Mouse (Mus musculus) liver, embryonic 12.5 days (tissue): ENCODE results near the gene Amer2. TPM values are rescaled to one million over a fixed set of nuclear protein-coding genes. Genes with fewer than 3 reads are reported as not detected.

Source experiments
- ATAC-seq: fragments of 200-750 bp; cut with Nextera tagmentation; 2 replicates; pipeline ENCODE4 v1.8.0; 2017; ENCODE audit warnings: moderate number of reproducible peaks, mild to moderate bottlenecking, moderate library complexity
- H3K27ac ChIP-seq: fragments of 300-500 bp; sonication (generic); 2 replicates; pipeline ENCODE4 v1.5.1; 2016; ENCODE audit warnings: mild to moderate bottlenecking
- H3K27me3 ChIP-seq: fragments of 300-500 bp; sonication (generic); replicated peaks from 2 replicates; pipeline ENCODE4 v1.6.1; 2016; ENCODE audit warnings: mild to moderate bottlenecking, moderate library complexity
- H3K36me3 ChIP-seq: fragments of 300-500 bp; sonication (generic); 2 replicates; pipeline ENCODE4 v1.6.1; 2016; ENCODE audit warnings: mild to moderate bottlenecking, moderate library complexity
- H3K4me1 ChIP-seq: fragments of 300-500 bp; sonication (generic); 2 replicates; pipeline ENCODE4 v1.6.1; 2016
- H3K4me2 ChIP-seq: fragments of 300-500 bp; sonication (generic); 2 replicates; pipeline ENCODE4 v1.6.1; 2016; ENCODE audit warnings: mild to moderate bottlenecking, moderate library complexity
- H3K4me3 ChIP-seq: fragments of 300-500 bp; sonication (generic); 2 replicates; pipeline ENCODE4 v1.5.1; 2016; ENCODE audit warnings: mild to moderate bottlenecking, moderate library complexity
- H3K9ac ChIP-seq: fragments of 300-500 bp; sonication (generic); 2 replicates; pipeline ENCODE4 v1.6.1; 2016; ENCODE audit warnings: mild to moderate bottlenecking, moderate library complexity
- H3K9me3 ChIP-seq: fragments of 300-500 bp; sonication (generic); replicated peaks from 2 replicates; pipeline ENCODE4 v1.6.1; 2016; ENCODE audit warnings: mild to moderate bottlenecking, moderate library complexity
- WGBS: fragments of 180-500 bp; shearing (Covaris S2); methylation state at CpG from one replicate; pipeline ENCODE4 v1.1.7; 2016; ENCODE audit not compliant: insufficient replicate concordance; 5-methylcytosine and 5-hydroxymethylcytosine counted together
- polyA plus RNA-seq: library from polyadenylated mRNA; unstranded; fragments of >200 nt; fragmentation: Nextera tagmentation; extraction: Ambion mirVana; gene quantifications from 2 replicates; pipeline ENCODE4 v1.2.1, GENCODE M21; 2016

Gene Amer2
- polyA plus RNA-seq, 1 experiment from 2014 or later, result 0.49 TPM

DNA sequence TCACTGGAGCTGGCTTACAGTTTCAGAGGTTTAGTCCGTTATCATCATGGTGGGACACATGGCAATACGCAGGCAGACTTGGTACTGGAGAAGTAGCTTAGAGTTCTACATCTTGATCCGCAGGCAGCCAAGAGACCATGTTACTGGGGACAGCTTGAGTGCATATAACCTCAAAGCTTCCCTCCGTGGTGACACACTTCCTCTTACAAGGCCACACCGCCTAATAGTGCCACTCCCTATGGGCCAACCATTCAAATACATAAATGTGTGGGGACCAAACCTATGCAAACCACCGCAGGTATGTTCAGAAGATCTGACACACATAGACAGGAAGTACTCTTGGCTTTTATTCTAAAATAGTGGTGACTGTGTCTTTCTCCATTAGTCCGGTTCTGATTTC is 52.5 kb downstream of the Amer2 start:
- no peak overlapping the region for H3K4me2 ChIP-seq
- no peaks in the 10 kb centered on the region for H3K36me3 ChIP-seq
- H3K27ac ChIP-seq, result no peak overlapping the region
- H3K4me1 ChIP-seq, result no peaks in the 10 kb centered on the region
- no peaks in the 10 kb centered on the region for H3K9me3 ChIP-seq
- H3K27me3 ChIP-seq, result no peaks in the 10 kb centered on the region
- no peak overlapping the region for H3K4me3 ChIP-seq
- no peak overlapping the region for H3K9ac ChIP-seq
- WGBS, result 48% methylated on average over 7 of the region's 7 CpGs
- ATAC-seq, result no peak

DNA sequence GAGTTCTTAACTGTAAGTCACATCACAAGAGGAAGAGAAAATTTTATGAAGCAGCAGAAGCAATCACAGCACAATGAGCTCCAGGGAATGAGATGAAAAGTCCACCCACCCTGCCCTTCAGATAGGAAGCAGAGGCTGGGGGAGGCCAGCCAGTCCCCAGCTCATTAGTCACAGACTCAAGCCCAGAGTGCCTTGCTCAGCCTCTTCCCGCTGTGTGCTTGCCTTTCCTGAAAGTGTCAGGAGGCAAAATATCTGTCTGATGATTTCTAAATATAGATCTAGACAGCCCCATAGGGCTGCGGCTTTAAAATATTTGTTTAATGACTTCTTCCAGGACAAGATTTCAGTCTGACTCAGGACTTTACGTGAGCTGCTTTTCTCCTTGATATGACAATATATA is 54.8 kb downstream of the Amer2 start:
- Histone ChIP-seq H3K4me2 (no peak overlapping the region), H3K27ac (no peak overlapping the region), H3K4me3 (no peak overlapping the region), H3K27me3 (no peaks in the 10 kb centered on the region), H3K9me3 (no peaks in the 10 kb centered on the region), H3K4me1 (no peaks in the 10 kb centered on the region), H3K9ac (no peak overlapping the region), H3K36me3 (no peaks in the 10 kb centered on the region)
- no peak for ATAC-seq
- WGBS, result 54% methylated on average over 3 of the region's 3 CpGs

DNA sequence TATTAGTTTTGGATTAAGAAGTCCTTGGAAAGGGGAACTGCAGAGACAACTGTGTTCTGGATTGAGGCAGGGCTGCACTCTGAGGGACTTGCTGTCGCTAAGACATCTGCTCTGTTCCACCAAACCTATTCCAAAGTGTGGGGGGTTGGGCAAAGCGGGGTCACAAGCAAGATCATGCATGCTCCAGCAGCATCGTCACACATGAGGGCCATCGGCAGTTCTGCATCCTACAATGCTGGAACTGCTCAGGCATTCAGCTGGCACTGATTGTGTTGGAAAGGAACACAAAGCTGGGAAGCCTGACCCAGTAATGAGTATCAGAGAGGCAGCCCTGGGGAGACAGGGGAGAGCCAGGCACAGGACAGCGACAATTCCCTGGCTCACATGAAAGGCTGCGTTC is 56.5 kb downstream of the Amer2 start:
- no peak overlapping the region for H3K4me3 ChIP-seq
- no peak for ATAC-seq
- no peaks in the 10 kb centered on the region for H3K9me3 ChIP-seq
- H3K4me1 ChIP-seq, result no peaks in the 10 kb centered on the region
- H3K27ac ChIP-seq, result no peak overlapping the region
- 63% methylated on average over 6 of the region's 6 CpGs for WGBS
- H3K36me3 ChIP-seq, result no peaks in the 10 kb centered on the region
- H3K4me2 ChIP-seq, result no peak overlapping the region
- H3K9ac ChIP-seq, result no peak overlapping the region
- no peaks in the 10 kb centered on the region for H3K27me3 ChIP-seq

DNA sequence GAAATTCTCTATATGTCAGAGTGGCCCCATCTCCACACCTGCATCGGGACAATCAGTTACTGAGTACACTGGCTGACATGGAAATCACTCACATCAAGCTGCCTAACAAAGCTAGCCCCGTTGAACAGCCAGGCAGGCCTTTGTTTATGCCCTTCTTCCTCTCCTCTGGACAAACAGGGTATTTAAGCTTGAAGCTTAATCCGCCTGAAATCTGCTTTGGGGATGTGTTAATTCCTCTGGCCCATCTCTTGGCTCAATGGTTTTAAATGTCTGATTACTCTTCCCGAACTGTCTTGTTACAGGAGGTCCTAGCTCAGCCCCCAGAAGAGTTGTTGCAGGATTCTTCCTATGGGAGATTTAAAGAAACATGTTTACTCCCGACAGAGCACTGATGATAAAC is 58.5 kb downstream of the Amer2 start:
- Histone ChIP-seq H3K4me2 (no peak overlapping the region), H3K9ac (no peak overlapping the region), H3K27me3 (no peaks in the 10 kb centered on the region; the same call in 1 of the 2 replicates), H3K4me1 (no peaks in the 10 kb centered on the region), H3K4me3 (no peak overlapping the region), H3K9me3 (no peaks in the 10 kb centered on the region), H3K36me3 (no peaks in the 10 kb centered on the region), H3K27ac (no peak overlapping the region)
- 50% methylated on average over 5 of the region's 5 CpGs for WGBS
- no peak for ATAC-seq

DNA sequence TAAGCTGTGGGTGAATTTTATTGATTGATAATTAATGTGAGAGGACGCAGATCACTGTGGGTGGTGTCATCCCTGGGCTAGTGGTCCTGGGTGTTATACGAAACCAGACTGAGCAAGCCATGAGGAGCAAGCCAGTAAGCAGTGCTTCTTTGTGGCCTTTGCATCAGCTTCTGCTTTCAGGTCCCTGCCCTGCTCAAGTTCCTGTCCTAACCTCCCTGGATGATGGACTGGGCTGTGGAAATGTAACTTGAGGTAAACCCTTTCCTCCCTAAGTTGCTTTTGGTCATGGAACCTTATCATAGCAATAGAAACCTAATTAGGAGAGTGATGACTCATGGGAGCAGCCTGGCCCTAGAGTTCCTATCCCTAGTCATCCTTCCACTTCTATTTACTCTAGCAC is 59.1 kb downstream of the Amer2 start:
- Histone ChIP-seq H3K36me3 (no peaks in the 10 kb centered on the region), H3K4me1 (no peaks in the 10 kb centered on the region), H3K4me3 (no peak overlapping the region), H3K9ac (no peak overlapping the region), H3K27ac (no peak overlapping the region), H3K27me3 (no peaks in the 10 kb centered on the region; the same call in 1 of the 2 replicates), H3K9me3 (no peaks in the 10 kb centered on the region), H3K4me2 (no peak overlapping the region)
- ATAC-seq, result no peak
- WGBS, result 75% methylated on average over 2 of the region's 2 CpGs

DNA sequence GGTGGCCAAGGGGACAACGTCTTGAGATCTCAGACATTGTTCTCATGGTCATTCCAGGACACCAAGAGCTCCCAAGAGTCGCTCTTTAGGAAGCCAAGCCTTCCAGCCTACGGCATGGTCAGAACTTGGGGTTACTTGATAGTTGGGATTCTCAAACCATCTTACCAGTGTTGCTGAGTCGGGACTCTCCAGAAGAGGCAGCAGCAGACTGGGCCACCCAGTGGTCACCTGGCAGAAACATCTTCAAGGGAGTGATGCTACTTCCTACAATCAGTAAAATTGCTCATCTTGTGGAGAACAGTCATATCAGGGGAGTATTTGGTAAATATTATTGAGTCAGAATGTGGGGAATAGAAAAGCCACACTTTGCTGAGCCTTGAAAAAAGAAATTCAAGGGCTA is 62.5 kb downstream of the Amer2 start:
- H3K4me3 ChIP-seq, result no peak overlapping the region
- H3K9ac ChIP-seq, result no peak overlapping the region
- no peak overlapping the region for H3K27ac ChIP-seq
- no peak overlapping the region for H3K4me2 ChIP-seq
- H3K36me3 ChIP-seq, result no peaks in the 10 kb centered on the region
- no peaks in the 10 kb centered on the region for H3K9me3 ChIP-seq
- no peak for ATAC-seq
- H3K4me1 ChIP-seq, result no peaks in the 10 kb centered on the region
- WGBS, result 51% methylated on average over 4 of the region's 4 CpGs
- H3K27me3 ChIP-seq, result no peaks in the 10 kb centered on the region; the same call in 1 of the 2 replicates

DNA sequence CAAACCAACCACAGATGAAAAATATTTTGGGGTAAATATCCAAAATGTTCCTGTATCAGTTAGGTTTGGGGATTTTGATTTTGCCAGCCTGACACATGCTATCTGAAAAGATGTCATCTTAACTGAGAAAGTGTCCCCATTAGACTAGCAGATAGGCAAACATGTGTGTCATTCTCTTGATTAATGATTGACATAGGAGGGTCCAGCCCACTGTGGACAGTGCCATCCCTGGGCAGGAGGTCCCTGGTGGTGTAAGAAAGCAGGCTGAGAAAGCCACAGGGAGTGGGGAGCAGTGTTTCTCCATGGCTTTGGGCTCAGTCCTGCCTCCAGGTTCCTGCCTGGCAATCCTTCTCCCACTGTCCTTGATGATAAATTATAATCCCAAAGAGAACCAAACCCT is 63.3 kb downstream of the Amer2 start:
- Histone ChIP-seq H3K27ac (no peak overlapping the region), H3K27me3 (no peaks in the 10 kb centered on the region; the same call in 1 of the 2 replicates), H3K9me3 (no peaks in the 10 kb centered on the region), H3K4me2 (no peak overlapping the region), H3K4me3 (no peak overlapping the region), H3K36me3 (no peaks in the 10 kb centered on the region), H3K9ac (no peak overlapping the region), H3K4me1 (no peaks in the 10 kb centered on the region)
- ATAC-seq, result no peak

Other genes starting within 250 kb of the Amer2 start
- gene Atp8a2, start 176.1 kb upstream of the Amer2 start, polyA plus RNA-seq, result 2.0 and 3.3 TPM in 2 replicates
- gene Nupl1, start 121.8 kb upstream of the Amer2 start, polyA plus RNA-seq, result not detected in 2 replicates
- gene Gm49336, start 121.8 kb upstream of the Amer2 start, polyA plus RNA-seq, result 50.9 and 53.1 TPM in 2 replicates
- 16.7 and 17.9 TPM in 2 replicates for gene Mtmr6, start 108.0 kb upstream of the Amer2 start, polyA plus RNA-seq